Mouse (Mus musculus) spleen, adult 18-20 months (tissue): ENCODE data around the gene Fbxo2.
A peak's percentile ranks its signal among the peaks of the same experiment; 100 is the strongest.
"Not testable (repeated sequence)": the region's sequence is repeated elsewhere in the genome, so short reads cannot be mapped to it uniquely, and the experiment has no call there.

ENCODE experiments used
- DNase-seq, 2 experiments: peaks; one replicate each; pipeline ENCODE4 v3.0.0; 2022; ENCODE audit warnings: mixed read lengths in 2 of 2

Gene Fbxo2

DNA sequence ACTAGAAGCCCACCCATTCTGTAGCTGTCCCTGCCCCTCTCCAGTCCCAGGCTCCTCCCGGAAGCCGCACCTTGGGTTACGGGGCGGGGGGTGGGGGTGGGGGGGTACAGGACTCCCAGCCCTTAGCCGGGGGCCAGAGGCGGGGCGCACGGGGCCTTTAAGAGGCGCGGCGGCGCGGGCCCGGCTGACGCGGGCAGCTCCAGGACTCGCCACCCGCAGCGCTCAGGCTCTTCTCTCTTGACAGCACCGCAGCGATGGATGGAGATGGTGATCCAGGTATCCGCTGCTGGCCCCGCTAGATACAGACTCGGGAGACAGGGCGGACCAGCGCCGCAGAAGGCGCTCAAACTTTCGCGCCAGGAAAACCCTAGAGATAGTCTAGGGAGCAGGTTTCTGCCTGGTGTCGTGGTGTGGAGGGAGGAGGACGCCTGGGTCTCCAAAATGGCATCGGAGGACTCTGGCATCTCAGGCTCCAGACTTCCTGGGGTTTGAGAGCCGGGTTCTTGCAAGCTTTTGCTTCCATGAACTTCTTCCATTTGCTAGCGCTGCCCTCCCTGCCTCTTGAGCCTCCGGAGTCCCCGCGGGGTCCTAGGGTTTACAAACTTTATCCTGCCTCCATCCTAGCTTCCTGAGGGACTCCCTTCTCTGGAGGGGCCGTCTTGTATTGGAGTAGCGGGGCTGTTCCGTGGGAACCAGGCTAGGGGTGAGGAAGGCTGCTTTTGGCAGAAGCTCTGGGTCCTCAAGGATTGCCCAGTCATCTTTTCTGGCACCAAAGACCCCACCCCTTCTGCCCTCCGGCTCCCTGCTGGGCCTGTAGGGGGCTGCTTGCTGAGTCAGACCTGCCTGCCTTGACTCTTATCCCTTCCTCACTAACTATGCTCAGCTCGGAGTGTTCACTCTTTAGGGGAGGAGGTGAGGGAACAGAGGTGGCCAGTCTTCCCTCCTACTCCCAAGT, at the start of gene Fbxo2, which contains the start of gene Fbxo44:
Gene Fbxo2 (plus strand): TSS at position 186 of the 955 bp plus-strand sequence.
Gene Fbxo44 (minus strand): TSS at position 47 of the 955 bp plus-strand sequence.
- DNase-seq = peak in 1 of 2 experiments; percentile 36

DNA sequence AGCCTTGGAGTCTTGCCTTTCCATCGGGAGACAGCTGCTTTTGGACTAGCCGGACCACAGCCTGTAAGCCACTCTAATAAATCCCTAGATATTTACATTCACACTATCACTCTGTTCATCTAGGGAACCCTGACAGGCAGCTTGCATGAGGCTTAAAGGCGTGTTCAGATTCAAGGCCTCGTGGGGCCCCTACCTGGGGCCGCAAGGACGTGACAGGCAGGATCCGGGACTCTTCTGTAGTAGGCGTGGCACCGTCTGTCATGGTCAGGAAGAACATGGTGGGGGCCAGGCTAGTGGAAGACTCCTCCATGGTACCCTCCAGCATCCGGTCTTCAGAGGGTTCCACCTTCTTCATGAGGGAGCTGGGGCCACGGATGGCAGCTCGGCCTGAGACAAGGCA, 47.9 kb upstream of the Fbxo2 start:
- no peak for DNase-seq

DNA sequence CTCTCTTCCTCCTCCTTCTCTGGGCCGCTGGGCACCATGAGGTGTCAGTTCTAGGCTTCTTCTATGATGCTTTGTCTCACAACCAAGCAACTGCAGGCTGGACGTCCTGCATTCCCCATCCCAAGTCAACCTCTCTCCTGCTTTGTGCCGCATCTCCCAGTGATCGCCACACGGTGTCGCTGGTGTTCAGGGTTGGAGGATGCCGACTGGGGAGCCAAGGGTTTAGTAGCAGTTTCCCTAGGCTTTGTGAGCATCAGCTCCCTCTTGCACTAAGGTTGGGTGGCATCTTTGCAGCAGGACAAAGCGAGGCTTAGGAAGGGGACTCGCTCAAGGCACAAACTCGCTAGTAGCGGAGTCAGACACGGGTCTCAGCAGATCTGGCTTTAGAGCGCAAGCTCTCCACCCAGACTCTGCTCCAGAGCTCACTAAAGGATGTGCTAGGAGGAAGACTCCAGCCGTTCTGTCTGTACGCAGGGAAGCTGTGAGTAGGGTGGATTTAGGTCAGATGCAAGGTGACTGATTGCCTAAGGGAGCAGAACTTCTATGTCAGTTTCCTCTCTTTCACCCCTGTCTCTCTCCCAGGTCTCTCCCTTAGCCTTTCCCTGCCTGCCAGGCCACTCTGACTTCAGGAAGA, 45.5 kb upstream of the Fbxo2 start:
- DNase-seq = peak; percentile 64 to 82

DNA sequence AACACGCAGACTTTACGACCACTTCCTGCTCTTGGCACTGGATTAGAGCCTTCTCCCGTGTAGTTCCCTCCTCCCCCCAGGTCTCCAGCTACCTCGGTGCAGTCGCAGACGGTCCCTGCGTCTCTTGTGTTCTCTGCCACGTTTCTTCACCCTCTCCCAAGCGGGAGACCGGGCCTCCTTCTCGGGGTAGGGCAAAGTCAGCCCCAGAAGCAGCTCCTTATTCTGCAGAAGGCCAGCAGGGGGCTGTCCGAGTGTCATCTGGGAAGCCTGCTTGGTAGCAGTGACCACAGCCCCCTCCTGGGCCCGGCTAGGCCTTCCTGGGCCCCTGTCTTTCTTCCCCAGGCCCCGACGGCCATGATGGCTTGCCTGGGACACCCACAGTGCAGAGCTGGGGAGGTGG, 45.0 kb upstream of the Fbxo2 start:
- peak in 1 of 2 experiments; percentile 52 for DNase-seq

DNA sequence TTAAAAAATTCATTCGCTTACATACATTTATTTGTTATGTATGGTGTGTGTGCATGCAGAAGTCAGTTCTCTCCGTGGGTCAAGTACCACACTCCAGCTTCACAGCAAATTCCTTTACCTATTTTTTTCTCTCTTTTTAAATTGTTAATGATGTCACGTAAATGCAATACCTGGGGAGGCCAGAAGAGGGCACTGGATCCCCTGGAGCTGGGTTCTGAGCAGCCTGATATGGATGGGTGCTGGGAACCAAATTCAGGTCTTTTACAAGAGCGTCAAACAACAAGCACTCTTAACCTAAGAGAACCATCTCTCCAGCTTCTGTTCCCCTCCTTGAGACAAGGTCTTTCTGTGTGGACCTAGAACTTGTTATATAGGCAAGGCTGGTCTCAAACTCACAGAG, 43.8 kb upstream of the Fbxo2 start:
- no peak for DNase-seq

DNA sequence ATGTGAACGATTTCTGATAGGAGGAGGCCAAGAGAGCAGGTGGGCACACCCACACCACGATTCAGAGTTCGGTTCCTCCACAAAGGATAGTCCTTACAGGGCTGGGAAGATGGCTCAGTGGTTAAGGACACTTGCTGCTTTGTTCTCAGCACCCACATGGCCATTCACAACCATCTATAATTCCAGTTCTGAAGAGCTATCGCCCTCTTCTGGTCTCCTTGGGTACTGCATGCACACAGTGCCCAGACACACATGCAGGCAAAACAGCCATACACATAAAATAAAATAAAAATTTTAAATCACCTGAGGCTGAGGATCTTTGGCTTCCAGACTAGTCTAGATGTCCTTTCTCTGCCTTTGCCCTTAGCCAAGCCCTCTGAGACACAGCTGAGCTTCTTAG, 43.0 kb upstream of the Fbxo2 start:
- DNase-seq = no peak

DNA sequence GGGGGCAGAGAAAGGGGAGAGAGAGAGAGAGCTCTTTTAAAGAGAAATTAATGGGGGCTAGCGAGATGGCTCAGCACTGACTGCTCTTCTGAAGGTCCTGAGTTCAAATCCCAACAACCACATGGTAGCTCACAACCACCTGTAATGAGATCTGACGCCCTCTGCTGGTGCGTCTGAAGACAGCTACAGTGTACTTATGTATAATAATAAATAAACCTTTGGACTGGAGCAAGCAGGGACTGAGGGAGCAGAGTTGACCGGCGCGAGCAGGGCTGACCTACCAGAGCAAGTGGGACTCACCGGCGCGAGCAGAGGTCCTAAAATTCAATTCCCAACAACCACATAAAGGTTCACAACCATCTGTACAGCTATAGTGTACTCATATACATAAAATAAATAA, 40.8 kb upstream of the Fbxo2 start:
- not testable (repeated sequence) for DNase-seq

DNA sequence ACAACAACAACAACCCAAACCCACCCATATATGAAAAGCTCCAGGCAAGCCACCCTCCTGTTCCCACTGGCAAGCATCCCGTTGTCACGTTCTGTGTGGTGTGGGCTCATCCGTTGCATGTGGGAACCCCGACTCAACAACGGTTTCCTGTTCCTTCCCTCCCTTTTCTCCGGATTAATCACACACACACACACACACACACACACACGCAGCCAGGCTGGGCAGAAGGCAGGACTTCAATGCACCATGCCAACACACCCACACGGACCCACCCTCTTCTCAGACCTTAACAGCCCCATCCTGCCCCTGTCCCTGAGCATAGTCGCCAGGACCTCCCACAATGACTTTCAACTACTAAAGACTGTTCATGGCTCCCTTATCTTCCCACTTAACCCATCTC, 39.9 kb upstream of the Fbxo2 start:
- no peak for DNase-seq

DNA sequence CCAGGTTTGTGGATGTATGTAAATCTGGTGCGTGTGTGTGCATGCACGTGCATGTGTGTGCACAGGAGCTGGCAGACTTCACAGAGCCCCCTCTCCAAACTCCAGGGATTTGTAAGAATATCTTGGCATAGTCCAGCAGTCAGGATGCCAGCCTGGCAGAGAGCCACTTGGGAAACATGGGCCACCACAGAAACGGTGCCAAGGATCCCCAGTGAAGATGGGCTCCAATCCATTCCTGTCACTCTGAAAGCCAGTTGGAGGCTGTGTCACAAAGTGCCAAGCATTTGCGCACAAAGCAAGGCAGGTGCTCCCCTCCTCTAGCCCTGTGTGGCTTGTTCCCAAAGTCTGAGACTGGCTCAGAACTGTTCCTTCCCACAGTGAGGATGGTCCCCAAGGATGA, 39.1 kb upstream of the Fbxo2 start:
- no peak for DNase-seq

DNA sequence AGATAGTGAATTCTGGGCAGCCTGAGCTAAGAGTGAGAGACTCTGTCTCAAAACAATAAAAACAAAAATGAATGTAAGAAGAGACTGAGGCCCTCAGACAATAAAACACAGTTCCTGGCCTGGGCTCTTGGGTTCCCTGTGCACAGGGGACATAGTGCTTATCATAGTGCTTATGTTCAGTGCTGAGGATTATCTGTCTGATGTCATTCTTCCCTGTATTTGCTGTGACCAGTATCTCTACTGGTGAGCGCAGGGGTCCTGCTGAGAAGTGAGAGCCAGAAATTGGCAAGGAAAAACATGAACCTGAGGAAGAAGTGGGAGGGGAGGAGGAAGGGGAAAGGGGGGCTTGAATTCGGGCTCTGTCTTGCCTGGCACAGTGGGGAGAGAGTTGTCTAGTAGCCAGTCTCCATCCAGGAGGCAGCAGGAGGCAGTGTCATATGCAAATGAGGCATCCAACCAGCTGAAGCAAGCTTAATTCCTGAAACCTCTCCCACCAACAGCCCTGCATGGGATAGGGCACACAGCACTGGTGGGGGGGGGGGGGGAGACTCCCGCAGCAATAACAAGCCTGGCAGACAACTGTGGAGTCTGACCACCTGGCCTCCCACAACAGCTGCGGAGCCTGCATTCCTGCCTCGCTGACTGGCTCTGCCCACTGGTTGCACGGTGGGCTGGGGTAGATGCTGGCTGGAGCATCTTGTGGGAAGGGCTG, 38.3 kb upstream of the Fbxo2 start:
- DNase-seq = no peak

DNA sequence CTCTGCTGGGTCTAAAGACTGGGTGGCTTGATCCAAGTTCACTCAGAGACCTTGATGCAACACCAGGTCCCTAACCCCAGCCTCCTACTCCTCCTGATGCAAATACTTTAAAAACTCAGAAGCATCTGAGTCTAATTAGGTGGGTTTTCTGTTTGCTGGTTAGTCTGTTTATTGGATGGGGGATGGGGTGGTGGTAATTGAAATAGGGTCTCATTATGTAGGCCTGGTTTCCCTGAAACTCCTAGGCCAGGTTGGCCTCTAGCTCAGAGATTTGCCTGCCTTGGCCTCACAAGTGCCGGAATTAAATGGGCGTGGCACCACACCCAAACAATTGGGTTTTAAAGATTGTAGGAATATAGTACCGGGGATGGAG, 37.7 kb upstream of the Fbxo2 start:
- no peak for DNase-seq

DNA sequence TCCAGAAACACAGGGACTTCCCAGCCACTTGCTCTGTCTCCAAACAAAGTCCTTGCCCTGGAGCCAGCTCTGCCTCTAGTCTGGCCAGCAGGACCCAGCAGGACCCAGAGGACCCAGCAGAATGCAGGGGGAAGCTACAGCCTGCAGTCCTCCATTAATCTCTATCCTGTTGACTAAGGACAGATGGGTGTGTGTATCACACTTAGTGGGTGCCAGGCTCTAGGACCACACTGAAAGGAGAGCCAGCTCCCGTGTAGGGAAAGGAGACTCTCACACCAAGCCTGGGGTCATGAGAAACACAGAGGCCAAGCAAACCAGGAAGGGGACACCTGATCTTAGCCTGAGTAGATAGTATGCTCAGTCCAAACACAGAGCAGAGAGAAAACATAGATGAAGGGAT, 32.2 kb upstream of the Fbxo2 start:
- DNase-seq = no peak

DNA sequence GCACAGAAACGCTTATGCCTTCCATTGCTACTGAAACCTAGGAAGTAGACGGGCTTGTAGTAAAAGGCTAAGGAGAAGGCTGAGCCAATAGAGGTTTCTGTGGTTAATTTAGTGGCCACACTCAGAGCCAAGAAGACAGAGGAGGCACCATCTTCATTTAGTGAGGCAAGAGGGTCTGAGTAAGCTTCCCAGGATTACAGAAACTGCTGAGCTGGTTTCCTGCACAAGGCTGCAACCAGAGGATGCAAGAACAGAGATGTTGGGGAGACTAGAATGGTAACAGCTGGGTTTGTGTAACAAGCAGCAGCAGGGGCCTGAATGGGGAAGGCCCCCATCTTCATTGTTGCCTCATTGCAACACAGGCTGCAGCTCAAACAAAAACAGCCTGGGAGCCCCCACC, 31.7 kb upstream of the Fbxo2 start:
- DNase-seq = no peak

DNA sequence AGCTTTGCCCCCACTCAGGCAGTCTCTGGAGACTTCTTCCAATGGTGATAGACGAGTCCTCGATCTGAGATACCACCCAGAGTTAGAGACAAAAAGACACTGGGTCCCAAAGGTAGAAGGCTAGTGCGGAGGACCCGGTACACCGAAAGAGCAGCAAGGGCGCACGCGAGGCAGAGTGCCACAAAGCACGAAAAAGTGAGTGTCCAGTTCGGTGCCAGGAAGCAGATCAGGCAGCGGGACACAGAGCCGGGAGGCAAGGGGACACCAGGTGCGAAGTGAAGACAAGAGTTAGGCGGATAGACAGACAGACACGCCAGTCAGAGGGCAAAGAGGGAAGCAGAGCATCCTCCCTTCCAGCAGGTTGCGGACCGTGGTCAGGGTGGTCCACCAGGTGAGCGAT, 30.3 kb upstream of the Fbxo2 start, which contains the start of gene Mad2l2:
Gene Mad2l2 (plus strand): TSS at position 252 of the 400 bp plus-strand sequence.
- no peak for DNase-seq

DNA sequence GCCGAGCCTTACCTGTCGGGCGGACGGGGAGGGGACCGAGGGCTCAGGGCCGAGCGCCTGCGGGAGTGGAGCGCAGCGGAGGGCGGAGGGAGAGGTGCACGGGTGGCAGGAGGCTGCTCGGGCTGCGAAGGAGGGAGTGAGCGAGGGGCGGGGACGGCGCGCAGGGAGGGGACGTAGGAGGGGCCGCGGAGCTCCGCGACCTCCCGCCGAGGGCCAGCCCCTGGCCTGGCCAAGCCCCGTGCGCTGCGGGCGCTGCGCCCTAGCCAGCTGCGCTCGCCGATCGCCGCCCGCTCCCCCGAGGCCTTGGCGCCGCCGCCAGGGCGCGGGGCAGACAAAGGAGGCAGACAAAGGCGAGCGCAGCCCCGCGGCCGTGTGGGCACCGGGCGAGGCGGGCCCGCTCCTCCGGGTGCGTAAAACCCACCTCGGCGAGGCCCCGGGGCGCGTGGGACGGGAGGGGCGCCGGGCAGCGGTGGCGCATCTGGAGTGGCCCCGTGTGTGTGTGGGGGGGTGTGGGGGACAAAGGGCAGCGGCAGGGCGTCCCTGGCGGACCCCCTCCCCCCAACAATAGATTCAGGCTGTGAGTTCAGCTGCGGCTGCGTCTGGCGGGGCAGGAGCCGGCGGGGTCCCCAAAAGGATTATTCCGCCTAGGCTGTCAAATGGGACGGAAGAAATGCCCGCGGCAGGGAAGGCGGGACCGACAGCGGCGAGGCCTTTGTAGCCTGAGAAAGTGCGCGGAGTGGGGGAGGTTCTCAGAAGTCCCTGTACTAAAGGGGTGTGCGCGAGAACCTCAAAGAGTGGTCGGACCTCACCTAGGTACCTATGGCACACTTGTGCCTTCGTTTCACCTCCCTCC, 29.6 kb upstream of the Fbxo2 start, which contains the start of gene Draxin:
Gene Draxin (minus strand): TSS at position 138 of the 853 bp plus-strand sequence.
- DNase-seq = no peak

DNA sequence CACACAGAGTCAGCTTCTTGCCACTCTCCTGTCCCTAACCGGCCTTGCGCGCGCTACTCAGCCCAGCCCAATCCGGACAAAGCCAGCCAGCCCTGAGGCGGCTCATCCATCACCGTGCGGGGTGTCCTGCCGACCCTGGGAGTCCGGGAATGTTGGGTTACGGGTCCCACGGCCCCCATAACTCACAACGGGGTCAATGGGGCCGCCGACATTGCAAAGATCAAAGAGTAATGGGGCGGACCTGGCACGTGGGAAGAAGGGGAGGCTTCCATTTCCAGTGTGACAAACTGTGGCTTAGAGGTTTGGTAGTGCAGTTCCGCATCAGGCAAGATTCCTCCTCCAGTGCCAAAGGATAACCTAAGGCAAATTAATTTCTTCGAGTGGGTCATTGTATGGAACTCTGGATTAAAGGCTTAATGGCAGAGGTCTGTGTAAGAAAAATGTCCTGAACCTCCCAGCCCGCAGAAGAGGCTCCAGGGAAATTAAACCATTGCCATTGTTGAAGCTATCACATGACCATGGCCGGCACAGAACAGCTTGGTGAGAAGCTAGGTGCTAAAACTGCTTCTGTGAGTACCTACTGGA, 28.8 kb upstream of the Fbxo2 start:
- DNase-seq = no peak

DNA sequence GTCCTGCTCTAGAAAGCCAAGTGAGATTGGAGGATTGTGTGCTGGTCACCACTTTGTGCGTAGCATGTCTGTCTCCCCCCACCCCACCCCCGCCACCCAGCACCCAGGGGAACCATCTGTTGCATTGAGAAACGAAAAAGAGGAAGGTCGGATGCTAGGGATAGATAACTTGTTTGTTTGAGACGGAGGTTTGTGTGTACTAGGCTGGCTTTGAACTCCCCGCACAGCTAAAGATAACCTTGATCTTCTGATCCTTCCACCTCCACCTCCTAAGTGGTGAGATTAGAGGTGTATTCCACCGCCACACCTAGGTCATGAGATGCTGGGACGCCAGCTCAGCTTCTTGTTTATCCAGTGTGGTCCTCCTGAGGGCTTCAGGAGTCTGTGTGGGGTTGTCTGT, 25.4 kb upstream of the Fbxo2 start:
- no peak for DNase-seq

DNA sequence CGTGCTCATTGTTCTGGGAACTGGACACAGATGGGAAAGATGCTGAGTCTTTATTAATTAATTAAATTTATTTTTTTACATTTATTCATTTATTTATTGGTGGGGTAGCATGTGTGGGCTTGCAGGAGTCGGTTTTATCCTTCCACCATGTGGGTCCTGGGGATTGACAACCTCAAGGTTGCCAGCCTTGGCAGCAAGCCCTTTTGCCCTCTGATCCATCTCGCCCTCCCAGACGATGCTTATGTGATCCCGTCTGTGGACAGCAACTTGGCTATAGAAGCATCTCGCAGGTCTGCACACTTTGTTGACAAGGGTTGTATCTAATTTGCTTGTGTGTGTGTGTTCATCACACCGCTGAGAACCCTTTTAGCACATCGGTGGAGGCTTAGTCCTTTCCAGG, 22.9 kb upstream of the Fbxo2 start:
- no peak for DNase-seq

DNA sequence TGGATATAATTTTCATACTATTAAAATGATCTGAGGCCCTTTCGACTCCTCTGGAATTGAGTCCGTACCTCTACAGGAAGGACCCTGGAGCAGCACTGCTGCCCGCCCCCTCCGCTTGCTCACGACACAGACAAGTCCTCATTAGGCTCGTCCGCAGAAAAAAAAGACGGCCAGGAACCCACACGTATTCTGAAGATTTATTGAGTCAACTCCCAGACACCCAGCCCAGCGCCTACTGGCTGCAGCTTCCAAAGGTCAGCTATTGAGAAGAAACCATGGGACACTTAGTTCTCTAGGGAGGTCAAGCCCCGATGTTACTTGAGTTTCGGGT, 20.7 kb upstream of the Fbxo2 start:
- DNase-seq = no peak

DNA sequence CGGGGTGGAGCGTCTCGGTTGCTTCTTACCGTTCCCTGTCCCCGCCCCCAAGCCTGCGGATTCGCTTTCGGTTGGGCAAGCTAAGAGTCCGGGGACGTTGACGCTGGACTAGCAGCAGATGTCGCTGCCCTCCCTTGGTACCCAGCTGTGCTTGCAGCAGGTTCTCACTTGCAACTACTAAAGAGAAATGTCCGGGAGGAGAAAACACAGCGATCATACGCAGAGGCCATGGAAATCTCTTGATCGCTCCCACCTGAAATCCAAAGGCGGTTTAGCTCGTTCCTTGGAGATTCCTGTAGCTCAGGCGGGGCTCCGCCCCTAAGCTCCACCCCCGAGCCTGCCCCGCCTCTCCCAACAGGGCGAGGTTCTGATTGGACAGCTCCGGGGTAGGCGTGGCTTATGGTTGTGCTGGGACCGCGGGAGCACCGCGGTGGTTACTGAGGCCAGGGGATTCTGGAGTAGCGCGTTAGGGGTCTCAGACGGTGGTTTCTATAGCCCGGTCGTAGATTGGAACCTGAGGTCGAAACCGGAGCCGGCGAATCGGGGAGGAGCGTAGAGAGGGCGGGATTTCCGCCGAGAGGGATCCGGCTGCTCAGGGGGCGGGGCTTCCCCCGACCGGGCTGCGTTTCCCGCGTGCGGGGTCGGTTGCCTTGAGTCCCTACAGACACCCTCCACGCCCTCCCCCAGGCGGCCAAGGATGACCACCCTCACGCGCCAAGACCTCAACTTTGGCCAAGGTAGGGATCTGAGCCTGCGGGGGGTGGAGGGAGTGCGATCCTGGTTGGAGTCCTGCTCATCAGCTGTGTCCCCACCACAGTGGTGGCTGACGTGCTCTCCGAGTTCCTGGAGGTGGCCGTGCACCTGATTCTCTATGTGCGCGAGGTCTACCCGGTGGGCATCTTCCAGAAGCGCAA, 20.1 kb upstream of the Fbxo2 start:
- DNase-seq = peak; percentile 88 to 93

DNA sequence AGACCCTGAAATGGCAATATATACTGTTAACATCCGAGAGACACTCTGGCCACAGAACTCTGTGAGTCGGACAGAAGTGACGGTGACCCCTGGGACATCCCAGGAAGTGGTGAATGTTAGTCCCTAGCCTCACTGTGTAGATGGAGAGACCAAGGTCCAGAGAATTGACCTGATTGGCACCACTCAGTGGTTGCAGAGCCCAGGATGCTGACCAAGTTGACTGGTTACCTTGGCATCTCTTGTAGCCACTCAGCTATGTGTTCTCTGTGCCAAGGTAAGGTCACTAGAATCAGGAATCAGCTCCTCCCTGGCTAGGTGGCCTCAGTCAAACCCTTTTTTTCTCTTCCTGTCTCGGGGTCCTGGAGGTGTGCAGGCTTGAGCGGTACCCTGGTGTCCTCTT, 16.7 kb upstream of the Fbxo2 start:
- no peak for DNase-seq
